Mouse (Mus musculus): ENCODE data around the gene Tcea2. TPM values are rescaled to one million over a fixed set of nuclear protein-coding genes. Genes with fewer than 3 reads are reported as not detected.

Tcea2 gene
- polyA plus RNA-seq, 1 experiment: 13.0 TPM

DNA sequence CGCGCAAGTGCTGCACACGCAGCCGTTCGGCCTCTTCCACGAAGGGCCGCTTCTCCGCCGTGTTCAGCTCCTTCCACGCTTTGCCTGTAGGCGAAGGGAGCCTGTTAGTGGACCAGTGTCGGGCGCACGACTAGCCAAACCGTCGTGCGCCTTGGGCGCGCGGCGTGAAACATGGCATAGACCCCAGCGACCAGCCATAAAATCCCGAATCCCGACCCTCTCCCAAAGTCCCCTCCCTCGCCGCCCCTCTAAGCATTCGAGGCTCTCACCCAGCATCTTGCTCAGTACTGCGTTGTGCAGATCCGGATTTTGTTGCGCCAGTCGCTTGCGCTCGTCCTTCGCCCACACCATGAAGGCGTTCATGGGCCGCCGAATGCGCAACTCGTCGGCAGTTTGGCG lies 9.2 kb upstream of the Tcea2 start:
- peaks cover 2% of the 10 kb centered on the region; the same call in 1 of the 2 replicates for H3K27me3 ChIP-seq (ENCODE audit: control insufficient read depth, insufficient read depth, low read length, poor library complexity, severe bottlenecking)
- H3K4me3 ChIP-seq (ENCODE audit: low read depth, low read length): peak overlapping the region; percentile 58
- no peak for TF ChIP-seq POLR2A (IDR thresholded peaks at IDR 0.05; ENCODE audit: insufficient read depth, low read length)
- no peak for TF ChIP-seq EP300 (IDR thresholded peaks at IDR 0.05; ENCODE audit: insufficient read depth, low read depth, low read length)
- no peak for TF ChIP-seq CTCF (IDR thresholded peaks at IDR 0.05; ENCODE audit: low read depth, low read length)
- no peaks in the 10 kb centered on the region for H3K4me1 ChIP-seq (ENCODE audit: control insufficient read depth, insufficient read depth, low read length)
- no peaks in the 10 kb centered on the region for H3K9me3 ChIP-seq (replicated peaks; ENCODE audit: control insufficient read depth, insufficient read depth, low read length, poor library complexity, severe bottlenecking)
- H3K27ac ChIP-seq (ENCODE audit: insufficient read depth, low read length): no peak overlapping the region
- H3K9ac ChIP-seq (ENCODE audit: low read depth, poor library complexity, severe bottlenecking): peak overlapping the region; percentile 65
- H3K36me3 ChIP-seq (ENCODE audit: control insufficient read depth, insufficient read depth, low read length, poor library complexity, severe bottlenecking): no peaks in the 10 kb centered on the region

DNA sequence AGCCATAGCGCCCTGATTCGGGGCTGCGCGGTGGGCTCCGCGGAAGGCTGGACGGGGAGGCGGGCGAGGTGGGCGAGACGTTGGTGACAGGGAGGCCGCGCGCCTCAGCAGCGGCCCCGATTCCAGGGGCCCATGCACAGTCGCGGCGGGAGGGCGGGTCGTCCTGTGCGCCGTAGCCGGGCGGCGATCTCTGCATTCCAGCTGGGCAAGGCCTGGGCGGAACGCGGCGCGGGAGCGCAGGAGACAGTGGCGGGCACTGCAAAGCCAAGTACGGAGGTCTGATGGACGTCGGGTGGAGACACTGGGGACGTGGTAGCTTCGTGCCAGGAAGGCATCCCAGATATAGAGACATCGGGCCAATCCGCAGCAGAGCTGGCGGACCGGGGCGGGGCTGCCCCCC lies 8.8 kb upstream of the Tcea2 start, which contains the start of gene Sox18:
TSS of gene Sox18 (minus strand) at position 315 of the 400 bp plus-strand sequence.
- no peak within 1 kb of the TSS for H3K27ac ChIP-seq (ENCODE audit: insufficient read depth, low read length)
- H3K36me3 ChIP-seq (ENCODE audit: control insufficient read depth, insufficient read depth, low read length, poor library complexity, severe bottlenecking): no peaks in the 10 kb centered on the region
- H3K9me3 ChIP-seq (replicated peaks; ENCODE audit: control insufficient read depth, insufficient read depth, low read length, poor library complexity, severe bottlenecking): no peaks in the 10 kb centered on the region
- peak within 1 kb of the TSS; percentile 58 for H3K4me3 ChIP-seq (ENCODE audit: low read depth, low read length)
- peak within 1 kb of the TSS; percentile 65 for H3K9ac ChIP-seq (ENCODE audit: low read depth, poor library complexity, severe bottlenecking)
- H3K27me3 ChIP-seq (ENCODE audit: control insufficient read depth, insufficient read depth, low read length, poor library complexity, severe bottlenecking): peaks cover 2% of the 10 kb centered on the region; the same call in 1 of the 2 replicates
- no peaks in the 10 kb centered on the region for H3K4me1 ChIP-seq (ENCODE audit: control insufficient read depth, insufficient read depth, low read length)
- TF ChIP-seq CTCF (IDR thresholded peaks at IDR 0.05; ENCODE audit: low read depth, low read length): no peak
- no peak for TF ChIP-seq POLR2A (IDR thresholded peaks at IDR 0.05; ENCODE audit: insufficient read depth, low read length)
- no peak for TF ChIP-seq EP300 (IDR thresholded peaks at IDR 0.05; ENCODE audit: insufficient read depth, low read depth, low read length)

DNA sequence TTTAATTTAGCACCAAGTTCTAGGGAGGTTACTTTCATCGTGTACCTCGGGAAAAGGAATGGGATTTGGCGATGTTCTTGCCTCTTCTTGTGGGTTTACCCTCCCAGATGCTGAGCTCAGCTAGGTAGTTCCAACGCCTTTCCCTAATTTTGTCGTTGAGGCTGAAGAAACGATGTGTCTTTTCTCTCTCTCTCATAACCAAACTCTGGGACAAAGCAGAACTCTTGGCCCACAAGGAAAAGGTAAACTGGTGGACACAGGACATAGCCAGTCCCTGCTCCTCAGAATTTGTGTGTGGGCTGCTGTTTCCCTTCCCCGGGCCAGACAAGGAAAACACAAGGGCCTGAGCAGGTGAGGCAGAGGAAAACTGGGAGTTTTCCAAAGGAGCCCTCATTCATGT lies 8.1 kb upstream of the Tcea2 start:
- no peak overlapping the region for H3K27ac ChIP-seq (ENCODE audit: insufficient read depth, low read length)
- H3K27me3 ChIP-seq (ENCODE audit: control insufficient read depth, insufficient read depth, low read length, poor library complexity, severe bottlenecking): peaks cover 2% of the 10 kb centered on the region; the same call in 1 of the 2 replicates
- H3K9me3 ChIP-seq (replicated peaks; ENCODE audit: control insufficient read depth, insufficient read depth, low read length, poor library complexity, severe bottlenecking): no peaks in the 10 kb centered on the region
- H3K4me1 ChIP-seq (ENCODE audit: control insufficient read depth, insufficient read depth, low read length): no peaks in the 10 kb centered on the region
- no peak for TF ChIP-seq POLR2A (IDR thresholded peaks at IDR 0.05; ENCODE audit: insufficient read depth, low read length)
- no peak for TF ChIP-seq EP300 (IDR thresholded peaks at IDR 0.05; ENCODE audit: insufficient read depth, low read depth, low read length)
- TF ChIP-seq CTCF (IDR thresholded peaks at IDR 0.05; ENCODE audit: low read depth, low read length): no peak
- H3K9ac ChIP-seq (ENCODE audit: low read depth, poor library complexity, severe bottlenecking): peak overlapping the region; percentile 65; the same call in 1 of the 2 replicates
- no peak overlapping the region for H3K4me3 ChIP-seq (ENCODE audit: low read depth, low read length)
- H3K36me3 ChIP-seq (ENCODE audit: control insufficient read depth, insufficient read depth, low read length, poor library complexity, severe bottlenecking): no peaks in the 10 kb centered on the region

DNA sequence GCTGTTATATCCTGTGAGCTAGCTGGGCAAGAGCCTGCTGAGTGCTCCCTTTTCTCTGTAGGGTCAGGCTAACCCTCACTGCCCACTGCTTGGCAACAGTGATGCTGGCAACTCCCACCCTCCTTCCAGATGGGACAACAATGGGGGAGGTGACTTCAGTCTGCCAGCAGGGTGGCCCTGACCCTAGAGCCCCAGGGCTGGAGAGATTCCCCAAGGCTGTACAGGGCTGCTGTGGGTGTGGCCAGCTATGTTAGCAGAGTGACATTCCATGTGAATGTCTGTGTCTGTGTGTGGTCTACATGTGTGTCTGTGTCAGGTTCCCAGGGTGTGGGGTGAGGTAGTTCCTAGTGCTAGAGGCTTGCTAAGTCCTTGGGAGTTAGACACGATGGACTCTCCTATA lies 6.6 kb upstream of the Tcea2 start:
- Histone ChIP-seq H3K36me3 (ENCODE audit: control insufficient read depth, insufficient read depth, low read length, poor library complexity, severe bottlenecking) (no peaks in the 10 kb centered on the region), H3K4me3 (ENCODE audit: low read depth, low read length) (no peak overlapping the region), H3K9ac (ENCODE audit: low read depth, poor library complexity, severe bottlenecking) (no peak overlapping the region), H3K27me3 (ENCODE audit: control insufficient read depth, insufficient read depth, low read length, poor library complexity, severe bottlenecking) (peaks cover 2% of the 10 kb centered on the region; the same call in 1 of the 2 replicates), H3K4me1 (ENCODE audit: control insufficient read depth, insufficient read depth, low read length) (no peaks in the 10 kb centered on the region), H3K9me3 (replicated peaks; ENCODE audit: control insufficient read depth, insufficient read depth, low read length, poor library complexity, severe bottlenecking) (no peaks in the 10 kb centered on the region), H3K27ac (ENCODE audit: insufficient read depth, low read length) (no peak overlapping the region)
- no peak for TF ChIP-seq EP300 (IDR thresholded peaks at IDR 0.05; ENCODE audit: insufficient read depth, low read depth, low read length)

DNA sequence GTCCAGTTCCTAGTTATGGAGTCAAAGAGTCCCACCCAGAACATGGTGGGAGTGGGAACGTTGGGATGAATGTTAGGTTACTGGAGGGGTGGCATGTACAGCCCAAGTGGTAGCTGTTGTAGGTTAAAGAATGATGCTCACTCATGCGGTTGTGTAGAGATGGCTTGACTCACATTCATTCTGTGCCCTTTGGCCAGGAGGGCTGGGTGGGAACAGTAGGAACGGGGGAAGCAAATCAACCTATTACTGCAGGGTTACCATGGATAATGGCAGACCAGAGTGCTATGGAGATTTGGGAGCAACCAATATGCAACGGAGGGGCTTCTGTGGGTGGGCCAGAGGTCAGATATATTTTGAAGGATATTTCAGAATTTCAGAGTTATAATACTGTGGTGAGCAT lies 5.2 kb upstream of the Tcea2 start:
- Histone ChIP-seq H3K36me3 (ENCODE audit: control insufficient read depth, insufficient read depth, low read length, poor library complexity, severe bottlenecking) (no peaks in the 10 kb centered on the region), H3K4me1 (ENCODE audit: control insufficient read depth, insufficient read depth, low read length) (no peaks in the 10 kb centered on the region), H3K27me3 (ENCODE audit: control insufficient read depth, insufficient read depth, low read length, poor library complexity, severe bottlenecking) (peaks cover 2% of the 10 kb centered on the region; the same call in 1 of the 2 replicates), H3K9ac (ENCODE audit: low read depth, poor library complexity, severe bottlenecking) (no peak overlapping the region), H3K9me3 (replicated peaks; ENCODE audit: control insufficient read depth, insufficient read depth, low read length, poor library complexity, severe bottlenecking) (no peaks in the 10 kb centered on the region), H3K27ac (ENCODE audit: insufficient read depth, low read length) (no peak overlapping the region), H3K4me3 (ENCODE audit: low read depth, low read length) (no peak overlapping the region)
- no peak for TF ChIP-seq POLR2A (IDR thresholded peaks at IDR 0.05; ENCODE audit: insufficient read depth, low read length)
- TF ChIP-seq CTCF (IDR thresholded peaks at IDR 0.05; ENCODE audit: low read depth, low read length): no peak
- TF ChIP-seq EP300 (IDR thresholded peaks at IDR 0.05; ENCODE audit: insufficient read depth, low read depth, low read length): no peak

DNA sequence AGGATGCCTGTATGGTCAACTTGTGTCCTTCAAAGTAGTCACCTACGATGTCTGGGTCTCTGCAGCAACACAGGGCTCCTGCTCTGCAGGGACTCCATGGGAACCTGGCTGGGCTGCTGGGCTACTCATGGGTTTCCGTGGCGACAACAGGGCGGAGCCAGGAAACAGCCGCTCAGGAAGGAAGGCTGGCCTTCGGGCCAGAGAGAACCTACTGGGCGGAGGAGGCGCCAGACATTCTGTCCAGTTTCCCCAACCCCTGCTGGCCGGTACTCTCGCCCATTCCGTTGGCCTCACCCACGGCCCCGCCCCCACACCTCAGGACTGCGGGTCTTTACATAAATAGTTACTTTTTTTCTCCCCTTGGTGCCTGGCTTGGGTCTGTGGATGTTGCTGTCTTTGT lies 4.7 kb upstream of the Tcea2 start:
- Histone ChIP-seq H3K4me3 (ENCODE audit: low read depth, low read length) (no peak overlapping the region), H3K27ac (ENCODE audit: insufficient read depth, low read length) (no peak overlapping the region), H3K36me3 (ENCODE audit: control insufficient read depth, insufficient read depth, low read length, poor library complexity, severe bottlenecking) (no peaks in the 10 kb centered on the region), H3K4me1 (ENCODE audit: control insufficient read depth, insufficient read depth, low read length) (no peaks in the 10 kb centered on the region), H3K9ac (ENCODE audit: low read depth, poor library complexity, severe bottlenecking) (peak overlapping the region; percentile 28; the same call in 1 of the 2 replicates), H3K9me3 (replicated peaks; ENCODE audit: control insufficient read depth, insufficient read depth, low read length, poor library complexity, severe bottlenecking) (no peaks in the 10 kb centered on the region), H3K27me3 (ENCODE audit: control insufficient read depth, insufficient read depth, low read length, poor library complexity, severe bottlenecking) (peaks cover 2% of the 10 kb centered on the region; the same call in 1 of the 2 replicates)
- TF ChIP-seq CTCF (IDR thresholded peaks at IDR 0.05; ENCODE audit: low read depth, low read length) (no peak), EP300 (IDR thresholded peaks at IDR 0.05; ENCODE audit: insufficient read depth, low read depth, low read length) (no peak), POLR2A (IDR thresholded peaks at IDR 0.05; ENCODE audit: insufficient read depth, low read length) (no peak)

Measured in ES-Bruce4 (cell line).